Mouse (Mus musculus) hindbrain, embryonic 12.5 days (tissue): ENCODE data around the gene Gm19410. TPM values are rescaled to one million over a fixed set of nuclear protein-coding genes. Genes with fewer than 3 reads are reported as not detected.

Experiments used
- ATAC-seq: fragments of 200-750 bp; cut with Nextera tagmentation; 2 replicates; pipeline ENCODE4 v1.8.0; 2017; ENCODE audit warnings: moderate TSS enrichment; ENCODE audit not compliant: low FRiP score
- H3K27ac ChIP-seq: fragments of 300-500 bp; sonication (generic); 2 replicates; pipeline ENCODE4 v1.5.1; 2016; ENCODE audit warnings: mild to moderate bottlenecking
- H3K27me3 ChIP-seq: fragments of 300-500 bp; sonication (generic); 2 replicates; pipeline ENCODE4 v1.6.1; 2016; ENCODE audit warnings: mild to moderate bottlenecking
- H3K36me3 ChIP-seq: fragments of 300-500 bp; sonication (generic); 2 replicates; pipeline ENCODE4 v1.6.1; 2016; ENCODE audit warnings: mild to moderate bottlenecking
- H3K4me1 ChIP-seq: fragments of 300-500 bp; sonication (generic); 2 replicates; pipeline ENCODE4 v1.6.1; 2016
- H3K4me2 ChIP-seq: fragments of 300-500 bp; sonication (generic); replicated peaks from 2 replicates; pipeline ENCODE4 v1.6.1; 2016; ENCODE audit warnings: mild to moderate bottlenecking
- H3K4me3 ChIP-seq: fragments of 300-500 bp; sonication (generic); 2 replicates; pipeline ENCODE4 v1.5.1; 2016; ENCODE audit warnings: mild to moderate bottlenecking
- H3K9ac ChIP-seq: fragments of 300-500 bp; sonication (generic); 2 replicates; pipeline ENCODE4 v1.6.1; 2016; ENCODE audit warnings: mild to moderate bottlenecking, moderate library complexity
- H3K9me3 ChIP-seq: fragments of 300-500 bp; sonication (generic); replicated peaks from 2 replicates; pipeline ENCODE4 v1.6.1; 2016; ENCODE audit warnings: mild to moderate bottlenecking
- WGBS: fragments of 180-500 bp; shearing (Covaris S2); methylation state at CpG from one replicate; pipeline ENCODE4 v1.1.7; 2016; 5-methylcytosine and 5-hydroxymethylcytosine counted together
- microRNA-seq: library from miRNA; unstranded; fragments of <30 nt; microRNA quantifications from one replicate; pipeline ENCODE4, GENCODE M21; 2017
- polyA plus RNA-seq: library from polyadenylated mRNA; unstranded; fragments of >200 nt; fragmentation: Nextera tagmentation; extraction: Ambion mirVana; gene quantifications from 2 replicates; pipeline ENCODE4 v1.2.1, GENCODE M21; 2016

Gm19410 gene
- polyA plus RNA-seq: 0.03 TPM in 1 of 2 replicates, not detected in the other

DNA sequence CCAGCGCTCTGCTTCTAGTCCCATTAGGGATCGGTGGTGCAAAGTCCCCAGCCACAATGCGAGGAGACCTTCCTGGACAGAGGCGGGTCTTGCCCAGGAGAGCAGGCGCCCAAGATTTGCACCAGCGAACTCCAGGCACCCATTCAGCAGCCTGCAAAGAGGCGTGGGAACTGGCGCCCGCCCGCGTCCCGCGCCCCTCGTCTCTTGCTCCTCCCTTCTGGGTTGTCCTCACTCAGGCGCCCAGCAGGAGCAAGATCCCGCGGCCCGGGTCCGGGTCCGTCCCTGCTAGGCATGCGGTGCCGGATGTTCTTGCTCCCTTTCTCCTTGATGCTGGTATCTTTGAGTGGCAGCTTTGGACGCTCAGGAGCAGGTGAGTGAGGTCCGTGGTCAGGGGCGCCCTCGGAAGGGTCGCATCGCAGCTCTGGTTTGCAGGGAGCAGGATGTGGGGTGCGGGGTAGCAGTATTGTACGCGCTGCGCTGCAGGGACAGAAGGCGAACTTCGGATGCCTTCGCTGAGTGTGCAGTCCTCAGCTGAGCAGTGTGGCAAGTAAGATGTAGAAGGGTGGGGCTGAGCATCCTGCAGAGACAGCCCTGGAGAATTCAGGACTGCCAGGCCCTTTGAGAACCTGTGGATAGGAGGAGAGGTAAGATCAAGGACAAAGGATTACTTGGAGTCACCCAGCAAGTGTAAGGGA, at the start of gene Gm19410:
Gm19410 (plus strand) TSS at position 292 of the 695 bp plus-strand sequence.
- peak; percentile 67 for ATAC-seq
- Histone ChIP-seq H3K27ac (no peak within 1 kb of the TSS), H3K9me3 (no peaks in the 10 kb centered on the region), H3K27me3 (peaks cover 30% of the 10 kb centered on the region), H3K4me3 (peak within 1 kb of the TSS; percentile 42), H3K4me1 (peaks cover 10% of the 10 kb centered on the region), H3K4me2 (peak within 1 kb of the TSS; percentile 90), H3K9ac (peak within 1 kb of the TSS; percentile 49), H3K36me3 (no peaks in the 10 kb centered on the region)
- under 1% methylated on average over 35 of the region's 35 CpGs for WGBS

DNA sequence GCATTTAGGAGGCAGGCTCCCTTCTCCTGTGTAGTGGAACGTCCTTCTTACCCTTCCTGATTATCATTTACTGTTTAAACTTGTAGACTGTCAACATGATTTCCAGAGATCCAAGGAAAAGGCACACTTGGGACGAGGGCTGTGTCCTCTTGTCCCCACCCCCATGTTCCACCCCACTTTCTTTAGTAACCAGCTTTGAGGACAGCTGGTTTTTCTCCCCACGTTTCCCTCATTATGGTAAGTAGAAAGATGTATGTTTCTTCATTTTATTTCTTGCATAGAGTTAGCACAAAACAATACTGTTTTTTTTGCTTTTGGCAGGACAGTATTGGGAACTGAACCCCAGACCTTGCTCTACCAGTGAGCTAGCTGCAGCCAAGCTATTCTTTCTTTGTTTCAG, 34.8 kb upstream of the Gm19410 start:
- H3K4me1 ChIP-seq: no peaks in the 10 kb centered on the region
- H3K4me3 ChIP-seq: no peak overlapping the region
- no peak overlapping the region for H3K4me2 ChIP-seq
- H3K27ac ChIP-seq: no peak overlapping the region
- no peaks in the 10 kb centered on the region for H3K9me3 ChIP-seq
- H3K27me3 ChIP-seq: no peaks in the 10 kb centered on the region
- no peak for ATAC-seq
- no peak overlapping the region for H3K9ac ChIP-seq
- no peaks in the 10 kb centered on the region for H3K36me3 ChIP-seq
- WGBS: 80% methylated on average over 3 of the region's 3 CpGs

DNA sequence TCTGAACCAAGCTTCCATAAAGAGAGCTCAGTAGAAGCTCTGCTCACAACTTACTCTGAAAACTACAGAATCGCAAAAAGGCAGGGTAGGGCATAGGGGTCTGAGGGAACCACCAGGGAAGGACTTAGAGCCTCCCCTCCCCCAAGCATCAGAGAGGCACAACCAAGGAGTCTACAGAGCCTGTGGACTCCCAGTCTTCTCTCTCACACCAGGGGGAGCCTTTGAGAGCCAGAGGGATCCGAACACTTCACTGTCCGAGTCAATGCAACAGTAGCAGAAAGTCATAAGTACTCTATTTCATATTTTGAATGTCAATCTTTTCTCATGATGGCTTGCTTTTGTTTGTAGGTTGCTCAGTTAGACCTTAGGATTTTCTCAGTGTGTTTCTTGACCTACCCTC, 30.2 kb upstream of the Gm19410 start:
- Histone ChIP-seq H3K9me3 (0 out of 2 replicates have a peak, but pooled peaks cover 7% of the 10 kb centered on the region), H3K4me2 (no peak overlapping the region), H3K27me3 (no peaks in the 10 kb centered on the region), H3K4me3 (no peak overlapping the region), H3K9ac (no peak overlapping the region), H3K27ac (no peak overlapping the region), H3K4me1 (no peaks in the 10 kb centered on the region), H3K36me3 (no peaks in the 10 kb centered on the region)
- WGBS: 76% methylated on average over 3 of the region's 3 CpGs
- no peak for ATAC-seq

- H3K4me1 ChIP-seq: no peaks in the 10 kb centered on the region
- no peaks in the 10 kb centered on the region for H3K27me3 ChIP-seq
- no peaks in the 10 kb centered on the region for H3K9me3 ChIP-seq
- no peak overlapping the region for H3K4me2 ChIP-seq
- H3K9ac ChIP-seq: no peak overlapping the region
- WGBS: 89% methylated on average over 5 of the region's 5 CpGs
- no peaks in the 10 kb centered on the region for H3K36me3 ChIP-seq
- ATAC-seq: no peak
- no peak overlapping the region for H3K27ac ChIP-seq
- no peak overlapping the region for H3K4me3 ChIP-seq
These were observed 9.4 kb upstream of the Gm19410 start for GRCm38 (mm10) chr8:35756202-35756601.

- H3K27me3 ChIP-seq: peaks cover 30% of the 10 kb centered on the region
- H3K27ac ChIP-seq: no peak overlapping the region
- 4% methylated on average over 9 of the region's 9 CpGs for WGBS
- peaks cover 10% of the 10 kb centered on the region for H3K4me1 ChIP-seq
- ATAC-seq: 0 out of 2 replicates have a peak, but pooled peaks have one; percentile 32
- H3K36me3 ChIP-seq: no peaks in the 10 kb centered on the region
- H3K9me3 ChIP-seq: no peaks in the 10 kb centered on the region
- peak overlapping the region; percentile 42 for H3K4me3 ChIP-seq
- H3K4me2 ChIP-seq: peak overlapping the region; percentile 90
- peak overlapping the region; percentile 49; the same call in 1 of the 2 replicates for H3K9ac ChIP-seq
These were observed 570 bp upstream of the Gm19410 start for GRCm38 (mm10) chr8:35765020-35765419.

DNA sequence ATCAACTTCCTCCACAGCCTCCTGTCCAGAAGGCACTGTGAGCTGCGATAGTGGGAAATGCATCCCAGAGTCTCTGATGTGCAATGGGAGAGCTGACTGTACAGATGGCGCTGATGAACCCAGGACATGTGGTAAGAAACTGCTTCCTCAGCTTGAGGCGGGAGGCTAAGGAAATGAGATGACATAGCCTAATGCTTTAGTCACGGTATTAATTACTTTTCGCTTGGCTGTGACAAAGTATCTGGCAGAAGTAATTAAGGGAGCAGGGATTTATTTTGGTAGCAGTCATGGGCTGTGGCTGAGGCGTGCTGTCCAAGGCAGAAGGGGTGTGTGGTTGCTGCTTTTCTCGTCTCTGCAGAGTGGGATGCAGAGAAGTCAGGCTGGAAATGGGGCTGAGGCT, 7.9 kb downstream of the Gm19410 start:
- ATAC-seq: peak; percentile 83
- Histone ChIP-seq H3K36me3 (no peaks in the 10 kb centered on the region), H3K4me3 (no peak overlapping the region), H3K27ac (no peak overlapping the region), H3K4me2 (no peak overlapping the region), H3K9me3 (no peaks in the 10 kb centered on the region), H3K9ac (no peak overlapping the region), H3K4me1 (no peaks in the 10 kb centered on the region), H3K27me3 (no peaks in the 10 kb centered on the region)
- 35% methylated on average over 7 of the region's 7 CpGs for WGBS

Small RNA genes within 50 kb of the gene (microRNA-seq; reads per million reads assigned to microRNA genes)
- not detected for gene Gm44474
